Mouse (Mus musculus) C2C12 (cell line): Measurements from ENCODE around the gene Slc35g1. TPM values are rescaled to one million over a fixed set of nuclear protein-coding genes. Genes with fewer than 3 reads are reported as not detected.

Source experiments
- H3K27me3 ChIP-seq: one replicate; pipeline ENCODE4 v1.6.1; 2011; ENCODE audit not compliant: control insufficient read depth, insufficient read depth, insufficient read length
- H3K36me3 ChIP-seq: one replicate; pipeline ENCODE4 v1.6.1; 2011; ENCODE audit not compliant: control insufficient read depth, insufficient read depth
- H3K4me3 ChIP-seq: one replicate; pipeline ENCODE4 v1.5.1; 2011; ENCODE audit warnings: mild to moderate bottlenecking, control low read depth; ENCODE audit not compliant: poor library complexity, insufficient read depth, severe bottlenecking
- H3K79me2 ChIP-seq: one replicate; pipeline ENCODE4 v1.6.1; 2011; ENCODE audit not compliant: control insufficient read depth, insufficient read depth
- H3K79me3 ChIP-seq: one replicate; pipeline ENCODE4 v1.6.1; 2011; ENCODE audit warnings: low read depth, control low read depth
- H3ac ChIP-seq: one replicate; pipeline ENCODE3; 2011; ENCODE audit warnings: low read depth; ENCODE audit not compliant: control insufficient read depth, insufficient read length
- CEBPB ChIP-seq: IDR thresholded peaks from one replicate; pipeline ENCODE4 v1.6.1; 2011; ENCODE audit warnings: low read depth, mild to moderate bottlenecking, control low read depth, moderate library complexity
- CTCF ChIP-seq: IDR thresholded peaks from one replicate; pipeline ENCODE4 v1.5.1; 2011; ENCODE audit not compliant: control insufficient read depth, insufficient read depth, insufficient read length
- FOSL1 ChIP-seq: IDR thresholded peaks from one replicate; pipeline ENCODE4 v1.8.0; 2011; ENCODE audit warnings: mild to moderate bottlenecking, low read length; ENCODE audit not compliant: poor library complexity, insufficient read depth, severe bottlenecking
- MAX ChIP-seq: IDR thresholded peaks from one replicate; pipeline ENCODE4 v1.6.1; 2011; ENCODE audit warnings: mild to moderate bottlenecking, control low read depth
- MYOD1 ChIP-seq: IDR thresholded peaks from one replicate; pipeline ENCODE4 v1.6.1; 2011; ENCODE audit warnings: low read depth; ENCODE audit not compliant: control insufficient read depth, insufficient read length
- MYOG ChIP-seq: IDR thresholded peaks from one replicate; pipeline ENCODE4 v1.6.1; 2011; ENCODE audit not compliant: control insufficient read depth, insufficient read length; ENCODE audit errors: extremely low read depth
- USF1 ChIP-seq: IDR thresholded peaks from one replicate; pipeline ENCODE4 v1.6.1; 2011; ENCODE audit warnings: low read depth, mild to moderate bottlenecking, control low read depth, moderate library complexity
- long read RNA-seq, 2 experiments: library from polyadenylated mRNA; unstranded; transcript quantifications; one replicate each; pipeline ENCODE4 v2.0.0; 2019 to 2020
- polyA plus RNA-seq: library from polyadenylated mRNA; unstranded; fragments of >200 nt; fragmentation: generic; extraction: Trizol; gene quantifications from one replicate; pipeline ENCODE4 v1.2.1, GENCODE M21; 2012; ENCODE audit warnings: missing spikeins

Slc35g1 gene
- 0.18 TPM for polyA plus RNA-seq
- long read RNA-seq, experiment 1, result 0 reads
- long read RNA-seq, experiment 2, result 0 reads

- Histone ChIP-seq H3K36me3 (no peaks in the 10 kb centered on the region), H3K79me3 (no peaks in the 10 kb centered on the region), H3K79me2 (no peaks in the 10 kb centered on the region), H3ac (peak within 1 kb of the TSS; percentile 54), H3K4me3 (no peak within 1 kb of the TSS), H3K27me3 (peaks cover 7% of the 10 kb centered on the region)
- no peak for TF ChIP-seq MYOD1
- no peak for TF ChIP-seq CTCF
- no peak for TF ChIP-seq FOSL1
- TF ChIP-seq MAX, result no peak
Measured at GRCm38 (mm10) chr19:38395701-38396632, at the start of gene Slc35g1. Slc35g1 (plus strand) TSS chr19:38395980.

- H3ac ChIP-seq, result no peak overlapping the region
- H3K79me2 ChIP-seq, result no peaks in the 10 kb centered on the region
- TF ChIP-seq MAX, result no peak
- no peak for TF ChIP-seq CEBPB
- TF ChIP-seq FOSL1, result no peak
- TF ChIP-seq MYOG, result no peak
- no peak for TF ChIP-seq MYOD1
- TF ChIP-seq USF1, result no peak
- no peak for TF ChIP-seq CTCF
- H3K27me3 ChIP-seq, result no peaks in the 10 kb centered on the region
- no peaks in the 10 kb centered on the region for H3K36me3 ChIP-seq
- H3K4me3 ChIP-seq, result no peak overlapping the region
- no peaks in the 10 kb centered on the region for H3K79me3 ChIP-seq
Measured at GRCm38 (mm10) chr19:38348271-38349012, 47.3 kb upstream of the Slc35g1 start.

- TF ChIP-seq CTCF (no peak), CEBPB (no peak), MYOG (no peak), FOSL1 (no peak), USF1 (no peak), MYOD1 (no peak), MAX (no peak)
- H3K36me3 ChIP-seq, result no peaks in the 10 kb centered on the region
Measured at GRCm38 (mm10) chr19:38349013-38349341, 46.8 kb upstream of the Slc35g1 start.

GRCm38 (mm10) chr19:38351202-38351601 lies 44.6 kb upstream of the Slc35g1 start:
- TF ChIP-seq USF1, result no peak
- Histone ChIP-seq H3K79me2 (no peaks in the 10 kb centered on the region), H3ac (no peak overlapping the region), H3K4me3 (no peak overlapping the region), H3K79me3 (no peaks in the 10 kb centered on the region), H3K36me3 (no peaks in the 10 kb centered on the region), H3K27me3 (no peaks in the 10 kb centered on the region)

More at GRCm38 (mm10) chr19:38349013-38349341, 46.8 kb upstream of the Slc35g1 start:
- Histone ChIP-seq H3K27me3 (no peaks in the 10 kb centered on the region), H3K4me3 (no peak overlapping the region), H3ac (no peak overlapping the region), H3K79me3 (no peaks in the 10 kb centered on the region), H3K79me2 (no peaks in the 10 kb centered on the region)

GRCm38 (mm10) chr19:38351728-38352127 lies 44.1 kb upstream of the Slc35g1 start:
- TF ChIP-seq USF1 (no peak), FOSL1 (no peak), CEBPB (no peak), MYOG (no peak), MAX (no peak), MYOD1 (no peak), CTCF (no peak)
- H3K27me3 ChIP-seq, result no peaks in the 10 kb centered on the region
- H3ac ChIP-seq, result no peak overlapping the region
- H3K4me3 ChIP-seq, result no peak overlapping the region
- H3K79me2 ChIP-seq, result no peaks in the 10 kb centered on the region
- H3K36me3 ChIP-seq, result no peaks in the 10 kb centered on the region
- H3K79me3 ChIP-seq, result no peaks in the 10 kb centered on the region
